In the genomic region with DNA sequence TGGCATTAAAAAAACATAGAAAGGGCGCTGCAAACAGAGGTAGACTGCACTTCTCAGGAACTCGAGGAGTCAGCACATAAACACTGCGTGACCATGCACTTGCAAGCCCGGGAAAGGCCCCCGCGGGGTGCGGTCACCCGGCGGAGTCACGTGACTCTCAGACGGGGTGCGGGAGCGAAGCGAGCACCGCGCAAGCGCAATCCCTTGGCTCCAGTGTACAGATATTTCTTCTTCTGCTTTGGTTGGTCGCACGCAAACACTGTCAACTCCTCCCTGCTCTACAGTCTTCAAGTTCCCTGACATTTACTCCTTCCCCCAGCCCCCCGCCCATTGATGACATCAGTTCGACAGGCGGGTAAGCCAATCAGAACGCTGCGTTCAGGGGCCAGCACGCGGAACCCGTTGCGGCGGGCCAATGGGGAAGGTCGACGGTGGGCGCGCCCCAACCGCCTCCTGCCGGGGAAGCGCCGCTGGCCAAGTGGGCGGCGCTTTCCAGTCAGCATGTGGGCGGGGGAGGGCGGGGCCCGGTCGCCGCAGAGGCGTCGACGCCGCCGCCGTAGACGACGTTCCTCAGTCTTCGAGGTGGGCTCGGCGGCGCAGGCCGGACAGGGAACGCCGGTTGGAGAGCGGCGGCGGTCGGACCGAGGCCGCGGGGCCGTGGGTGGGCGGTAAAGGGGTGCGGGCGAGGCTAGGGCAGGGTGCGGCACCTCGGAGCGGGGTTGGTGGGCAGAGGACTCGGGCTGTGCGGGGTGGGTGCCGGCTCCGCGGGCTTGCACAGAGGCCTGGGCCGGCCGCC, we compare ENCODE assay signal across 7 mouse cellular contexts. TPM values are rescaled to one million over a fixed set of nuclear protein-coding genes. Genes with fewer than 3 reads are reported as not detected.
A peak's percentile ranks its signal among the peaks of the same experiment; 100 is the strongest.
DNase-seq lines count a peak whose midpoint lies in the region; ATAC-seq lines count a peak whose summit lies in the region.

A gene (plus strand): TSS at position 537 of the 796 bp plus-strand sequence.

- intact Hi-C loops in gastrocnemius, postnatal 36 days (cut with DNase I) = loop anchor here (2.0 kb wide), 1 partner anchor 35 kb away; no protein-coding TSS in a partner anchor
- intact Hi-C loops in left cerebral cortex, postnatal 25 days (cut with DNase I) = loop anchor here (1.0 to 10.0 kb wide), 3 partner anchors 61 to 145 kb away; a partner anchor contains a TSS

- H3K4me3 ChIP-seq in intestine, embryonic 15.5 days (replicated peaks) = peak within 1 kb of the TSS; percentile 89
- H3K4me3 ChIP-seq in midbrain, embryonic 10.5 days = peak within 1 kb of the TSS; percentile 99

- H3K36me3 ChIP-seq in intestine, embryonic 15.5 days = no peaks in the 10 kb centered on the region
- peaks cover 35% of the 10 kb centered on the region for H3K36me3 ChIP-seq in midbrain, embryonic 10.5 days

- H3K4me2 ChIP-seq in intestine, embryonic 15.5 days (replicated peaks) = peak within 1 kb of the TSS; percentile 98

- WGBS in intestine, embryonic 15.5 days = under 1% methylated on average over 80 of the region's 80 CpGs
- under 1% methylated on average over 78 of the region's 80 CpGs for WGBS in midbrain, embryonic 10.5 days

- ATAC-seq in intestine, embryonic 15.5 days = peak; percentile 95

- H3K27me3 ChIP-seq in intestine, embryonic 15.5 days (replicated peaks) = no peaks in the 10 kb centered on the region
- no peaks in the 10 kb centered on the region for H3K27me3 ChIP-seq in midbrain, embryonic 10.5 days (ENCODE audit: low read depth, poor library complexity, severe bottlenecking)

- H3K27ac ChIP-seq in intestine, embryonic 15.5 days = peak within 1 kb of the TSS; percentile 95
- H3K27ac ChIP-seq in midbrain, embryonic 10.5 days (replicated peaks) = peak within 1 kb of the TSS; percentile 99

- peak within 1 kb of the TSS; percentile 98 for H3K9ac ChIP-seq in intestine, embryonic 15.5 days

- H3K4me1 ChIP-seq in intestine, embryonic 15.5 days (replicated peaks) = peaks cover 5% of the 10 kb centered on the region
- peaks cover 36% of the 10 kb centered on the region for H3K4me1 ChIP-seq in midbrain, embryonic 10.5 days

- peak; percentile 99 for DNase-seq in adrenal gland, adult 2 months
- DNase-seq in embryo, embryonic 11.5 days (ENCODE audit: low read depth, low spot score) = peak; percentile 98
- DNase-seq in gastrocnemius, postnatal 36 days = peak; percentile 95 to 96
- DNase-seq in left cerebral cortex, postnatal 25 days (ENCODE audit: low spot score in 2 of 2) = peak; percentile 96 to 99
- peak; percentile 98 for DNase-seq in midbrain, embryonic 10.5 days (ENCODE audit: low spot score)
- DNase-seq in right cerebral cortex, postnatal 4 days = peak; percentile 95

- no peaks in the 10 kb centered on the region for H3K9me3 ChIP-seq in intestine, embryonic 15.5 days
- H3K9me3 ChIP-seq in midbrain, embryonic 10.5 days (replicated peaks) = no peaks in the 10 kb centered on the region

RNA-seq across cellular contexts. Expression of the gene that starts here (rescaled TPM):
- total RNA-seq in adrenal gland, adult 2 months (2021) = 10 to 100 TPM; 75.7 to 77.0 TPM
- polyA plus RNA-seq in adrenal gland, adult 2 months (2012; rRNA removed) = 12.8 and 14.9 TPM in 2 replicates
- total RNA-seq in gastrocnemius, postnatal 36 days (2021) = 10 to 100 TPM; 79.2 to 94.8 TPM
- 15.8 and 17.7 TPM in 2 replicates for polyA plus RNA-seq in intestine, embryonic 15.5 days (2015; fragmentation: Nextera tagmentation; extraction: Ambion mirVana)
- 100 to 1,000 TPM; 107 to 109 TPM for total RNA-seq in left cerebral cortex, postnatal 25 days (2021)
- 19.0 and 21.5 TPM in 2 replicates for polyA plus RNA-seq in midbrain, embryonic 10.5 days (2016; fragmentation: Nextera tagmentation; extraction: Ambion mirVana)

Comparison
In these comparisons a context has a peak if more than half of its experiments do, and no peak if none do; other contexts are left out.
1. Peak in every context shown above with its lines: DNase-seq, ATAC-seq, H3K4me3 ChIP-seq and H3K27ac ChIP-seq.